Comparison of ENCODE assay signal across 9 mouse cellular contexts in genomic region chr12:7816616-7817015, GRCm38 (mm10).
A peak's percentile ranks its signal among the peaks of the same experiment; 100 is the strongest.
DNase-seq lines count a peak whose midpoint lies in the region; ATAC-seq and TF ChIP-seq lines count a peak whose summit lies in the region.
"Had no signal": no experiment of that assay in that cellular context is flagged by ENCODE, and none has a peak within 500 bp of the region (broad histone marks: within the 10 kb centered on the region; RNA-seq: fewer than 3 reads in every experiment).

No protein-coding gene starts in this region.

- 74% methylated on average over 5 of the region's 5 CpGs for WGBS in neural tube, embryonic 15.5 days
- WGBS in liver, embryonic 11.5 days, result 77% methylated on average over 5 of the region's 5 CpGs

- H3K9ac ChIP-seq in neural tube, embryonic 15.5 days (replicated peaks), result no peak overlapping the region
- H3K9ac ChIP-seq in liver, embryonic 11.5 days (ENCODE audit: low read depth, low read length), result no peak overlapping the region

- DNase-seq in gastrocnemius, adult 2 months, result peak; percentile 27
- DNase-seq in gastrocnemius, adult 18-20 months (ENCODE audit: low spot score), result no peak
- peak; percentile 47 to 51 for DNase-seq in frontal cortex, postnatal 36 days (ENCODE audit: low spot score in 2 of 2)
- peak; percentile 30 for DNase-seq in layer of hippocampus, adult 9-10 months (ENCODE audit: low spot score)
- no peak for DNase-seq in liver, embryonic 11.5 days (ENCODE audit: low spot score)
- DNase-seq in cerebellum, adult 8-10 months, result no peak

- H3K4me2 ChIP-seq in neural tube, embryonic 15.5 days, result no peak overlapping the region
- no peak overlapping the region for H3K4me2 ChIP-seq in liver, embryonic 11.5 days

- 0 out of 2 replicates have a peak, but pooled peaks have one; percentile 31 for ATAC-seq in neural tube, embryonic 15.5 days (ENCODE audit: low FRiP score)
- ATAC-seq in inflammation-experienced regulatory T-cells, adult 6 months, result no peak
- no peak for ATAC-seq in liver, embryonic 11.5 days (replicated peaks; ENCODE audit: low FRiP score)

- no peak overlapping the region for H3K27ac ChIP-seq in gastrocnemius, adult 2 months
- H3K27ac ChIP-seq in neural tube, embryonic 15.5 days (replicated peaks), result no peak overlapping the region
- no peak overlapping the region for H3K27ac ChIP-seq in liver, embryonic 11.5 days (ENCODE audit: low read depth, low read length)

- H3K4me1 ChIP-seq in neural tube, embryonic 15.5 days, result no peaks in the 10 kb centered on the region
- no peaks in the 10 kb centered on the region for H3K4me1 ChIP-seq in liver, embryonic 11.5 days (replicated peaks; ENCODE audit: control insufficient read depth, insufficient read depth, low read length)
- H3K4me1 ChIP-seq: megakaryocyte, embryonic 14.5 days had no signal

- H3K36me3 ChIP-seq in neural tube, embryonic 15.5 days, result no peaks in the 10 kb centered on the region
- no peaks in the 10 kb centered on the region for H3K36me3 ChIP-seq in liver, embryonic 11.5 days (ENCODE audit: control insufficient read depth, insufficient read depth, low read length)

- intact Hi-C loops in gastrocnemius, adult 2 months (cut with DNase I), result no loop called here

- no peaks in the 10 kb centered on the region for H3K9me3 ChIP-seq in neural tube, embryonic 15.5 days (replicated peaks)
- H3K9me3 ChIP-seq in liver, embryonic 11.5 days (ENCODE audit: control insufficient read depth, low read length), result no peaks in the 10 kb centered on the region

- H3K27me3 ChIP-seq in neural tube, embryonic 15.5 days (replicated peaks), result no peaks in the 10 kb centered on the region
- no peaks in the 10 kb centered on the region for H3K27me3 ChIP-seq in liver, embryonic 11.5 days (replicated peaks; ENCODE audit: control insufficient read depth, insufficient read depth, low read length)
- H3K27me3 ChIP-seq: megakaryocyte, embryonic 14.5 days had no signal

- H3K4me3 ChIP-seq in gastrocnemius, adult 2 months, result no peak overlapping the region
- no peak overlapping the region for H3K4me3 ChIP-seq in neural tube, embryonic 15.5 days (replicated peaks)
- no peak overlapping the region for H3K4me3 ChIP-seq in liver, embryonic 11.5 days (ENCODE audit: low read depth, low read length)
- H3K4me3 ChIP-seq: megakaryocyte, embryonic 14.5 days had no signal

- no peak for TF ChIP-seq CTCF in gastrocnemius, adult 2 months (IDR thresholded peaks at IDR 0.05)

Comparison
In these comparisons a context has a peak if more than half of its experiments do, and no peak if none do; other contexts are left out.
1. DNase-seq: peak in gastrocnemius, adult 2 months (single experiment), frontal cortex, postnatal 36 days (2 of 2) and layer of hippocampus, adult 9-10 months (single experiment); none in gastrocnemius, adult 18-20 months (single experiment), liver, embryonic 11.5 days (single experiment) and cerebellum, adult 8-10 months (single experiment).